Mouse (Mus musculus) stomach, embryonic 15.5 days (tissue): ENCODE results near the gene Gfpt1. TPM values are rescaled to one million over a fixed set of nuclear protein-coding genes. Genes with fewer than 3 reads are reported as not detected.
"Not testable (repeated sequence)": the region's sequence is repeated elsewhere in the genome, so short reads cannot be mapped to it uniquely, and the experiment has no call there.

Experiments
- ATAC-seq: fragments of 200-750 bp; cut with Nextera tagmentation; 2 replicates; pipeline ENCODE4 v1.8.0; 2017; ENCODE audit warnings: low read depth, moderate number of reproducible peaks, moderate TSS enrichment; ENCODE audit not compliant: insufficient read depth, low FRiP score
- H3K27ac ChIP-seq: fragments of 300-500 bp; sonication (generic); 2 replicates; pipeline ENCODE4 v1.5.1; 2015; ENCODE audit warnings: mild to moderate bottlenecking, inconsistent platforms
- H3K27me3 ChIP-seq: fragments of 300-500 bp; sonication (generic); replicated peaks from 2 replicates; pipeline ENCODE4 v1.6.1; 2015; ENCODE audit warnings: inconsistent platforms
- H3K36me3 ChIP-seq: fragments of 300-500 bp; sonication (generic); 2 replicates; pipeline ENCODE4 v1.6.1; 2015; ENCODE audit warnings: inconsistent platforms
- H3K4me1 ChIP-seq: fragments of 300-500 bp; sonication (generic); 2 replicates; pipeline ENCODE4 v1.6.1; 2015; ENCODE audit warnings: inconsistent platforms
- H3K4me2 ChIP-seq: fragments of 300-500 bp; sonication (generic); 2 replicates; pipeline ENCODE4 v1.6.1; 2015; ENCODE audit warnings: mild to moderate bottlenecking, inconsistent platforms
- H3K4me3 ChIP-seq: fragments of 300-500 bp; sonication (generic); replicated peaks from 2 replicates; pipeline ENCODE4 v1.5.1; 2015; ENCODE audit warnings: inconsistent platforms
- H3K9ac ChIP-seq: fragments of 300-500 bp; sonication (generic); 2 replicates; pipeline ENCODE4 v1.6.1; 2015; ENCODE audit warnings: inconsistent platforms
- H3K9me3 ChIP-seq: fragments of 300-500 bp; sonication (generic); 2 replicates; pipeline ENCODE4 v1.6.1; 2016; ENCODE audit warnings: inconsistent platforms
- WGBS: fragments of 180-500 bp; shearing (Covaris S2); methylation state at CpG from one replicate; pipeline ENCODE4 v1.1.7; 2015; 5-methylcytosine and 5-hydroxymethylcytosine counted together
- polyA plus RNA-seq: library from polyadenylated mRNA; unstranded; fragments of >200 nt; fragmentation: Nextera tagmentation; extraction: Ambion mirVana; gene quantifications from 2 replicates; pipeline ENCODE4 v1.2.1, GENCODE M21; 2015

The Gfpt1 gene
- polyA plus RNA-seq, 1 experiment from 2014 or later: 24.8 TPM

DNA sequence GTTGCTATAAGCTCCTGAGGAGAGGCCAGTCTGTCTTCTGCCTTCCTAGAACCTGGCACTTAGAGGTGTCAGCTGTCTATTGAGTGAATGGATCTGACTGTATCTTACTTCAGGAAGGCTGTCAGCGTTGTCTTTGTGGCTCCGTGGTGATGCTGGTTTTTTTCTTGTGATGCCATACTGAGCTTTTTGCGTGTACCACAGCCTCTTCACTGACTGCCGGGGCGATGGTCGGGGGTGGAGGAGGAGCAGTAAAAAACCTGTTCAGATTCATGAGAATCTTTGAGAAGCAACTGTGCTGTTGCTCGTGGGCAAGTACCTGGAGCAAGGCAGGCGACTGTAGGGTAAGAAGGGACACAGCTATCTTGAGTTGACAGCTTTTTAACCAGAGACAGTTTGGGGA is 23.8 kb upstream of the Gfpt1 start:
- 92% methylated on average over 8 of the region's 8 CpGs for WGBS
- ATAC-seq: no peak
- no peak overlapping the region for H3K4me3 ChIP-seq
- H3K4me1 ChIP-seq: no peaks in the 10 kb centered on the region
- H3K9me3 ChIP-seq: no peaks in the 10 kb centered on the region
- no peak overlapping the region for H3K4me2 ChIP-seq
- peaks cover 51% of the 10 kb centered on the region for H3K36me3 ChIP-seq
- H3K9ac ChIP-seq: no peak overlapping the region
- no peak overlapping the region for H3K27ac ChIP-seq
- H3K27me3 ChIP-seq: no peaks in the 10 kb centered on the region

DNA sequence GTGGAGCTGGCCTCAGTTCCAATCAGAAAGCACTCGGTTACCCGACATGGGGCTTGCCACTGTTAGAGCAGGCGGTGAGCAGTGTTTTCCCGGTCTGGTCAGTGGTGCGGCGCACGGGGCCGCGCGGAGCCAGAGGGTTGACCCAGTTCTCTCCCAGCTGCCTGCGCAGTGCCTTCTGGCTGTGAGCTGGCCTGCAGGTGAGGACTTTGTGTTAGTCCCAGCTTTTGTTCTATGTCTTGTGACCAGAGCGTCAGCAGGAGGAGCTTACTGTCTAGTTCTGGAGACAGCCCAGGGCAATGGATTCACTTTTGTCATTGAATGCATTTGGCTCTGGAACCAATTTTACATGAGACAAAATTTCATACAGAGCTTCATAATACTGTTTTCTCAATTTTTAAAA is 20.9 kb upstream of the Gfpt1 start:
- no peak overlapping the region for H3K4me3 ChIP-seq
- no peak overlapping the region for H3K4me2 ChIP-seq
- no peaks in the 10 kb centered on the region for H3K27me3 ChIP-seq
- H3K4me1 ChIP-seq: no peaks in the 10 kb centered on the region
- H3K27ac ChIP-seq: no peak overlapping the region
- no peaks in the 10 kb centered on the region for H3K9me3 ChIP-seq
- H3K36me3 ChIP-seq: peaks cover 58% of the 10 kb centered on the region
- ATAC-seq: no peak
- WGBS: 97% methylated on average over 12 of the region's 12 CpGs
- H3K9ac ChIP-seq: no peak overlapping the region

DNA sequence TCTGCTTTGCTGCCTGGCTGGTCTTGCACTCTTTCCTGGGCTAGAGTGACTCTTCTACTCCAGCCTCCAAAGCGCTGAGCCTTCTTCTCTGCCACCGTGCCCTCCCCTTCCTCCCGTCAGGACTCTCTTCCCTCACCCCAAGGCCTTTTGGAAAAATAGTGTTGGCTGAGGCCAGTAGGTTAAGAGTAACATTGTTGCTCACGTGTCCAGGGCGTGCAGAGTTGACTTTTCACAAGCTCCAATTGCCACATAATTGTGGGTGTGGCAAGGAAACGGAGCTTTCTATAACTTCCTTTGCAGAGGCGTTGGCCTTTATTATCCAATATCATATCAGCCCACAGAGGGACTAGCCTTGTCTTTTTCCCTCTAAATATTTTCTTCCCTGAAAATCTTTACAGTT is 15.7 kb upstream of the Gfpt1 start:
- Histone ChIP-seq H3K4me2 (no peak overlapping the region), H3K4me1 (no peaks in the 10 kb centered on the region), H3K9ac (no peak overlapping the region), H3K4me3 (no peak overlapping the region), H3K9me3 (no peaks in the 10 kb centered on the region), H3K27me3 (no peaks in the 10 kb centered on the region), H3K27ac (no peak overlapping the region), H3K36me3 (peaks cover 18% of the 10 kb centered on the region)
- WGBS: 58% methylated on average over 7 of the region's 7 CpGs
- ATAC-seq: 0 out of 2 replicates have a peak, but pooled peaks have one; percentile 43

DNA sequence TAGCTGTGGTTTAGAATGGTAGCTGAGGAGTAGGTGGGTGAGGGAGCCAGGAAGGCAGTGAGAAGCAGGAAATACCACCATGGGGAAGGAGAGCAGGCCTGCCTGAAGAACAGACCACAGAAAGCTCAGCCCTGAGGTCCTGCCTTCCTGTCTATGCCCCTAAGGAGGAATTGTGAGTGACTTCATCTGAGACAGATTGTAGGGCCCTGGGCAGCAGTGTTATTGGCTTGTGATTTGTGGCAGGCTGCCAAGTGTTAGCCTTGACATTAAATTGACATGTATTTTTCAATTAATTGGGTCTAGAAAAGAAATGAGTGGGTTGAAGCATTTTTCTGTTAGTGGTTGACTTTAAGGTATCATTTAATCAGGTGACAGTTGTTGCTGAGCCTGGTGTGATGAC is 13.8 kb upstream of the Gfpt1 start:
- no peak overlapping the region for H3K9ac ChIP-seq
- no peaks in the 10 kb centered on the region for H3K27me3 ChIP-seq
- no peak for ATAC-seq
- no peak overlapping the region for H3K4me2 ChIP-seq
- H3K4me1 ChIP-seq: no peaks in the 10 kb centered on the region
- H3K9me3 ChIP-seq: no peaks in the 10 kb centered on the region
- H3K4me3 ChIP-seq: no peak overlapping the region
- H3K27ac ChIP-seq: no peak overlapping the region
- H3K36me3 ChIP-seq: 0 out of 2 replicates have a peak, but pooled peaks cover 6% of the 10 kb centered on the region

DNA sequence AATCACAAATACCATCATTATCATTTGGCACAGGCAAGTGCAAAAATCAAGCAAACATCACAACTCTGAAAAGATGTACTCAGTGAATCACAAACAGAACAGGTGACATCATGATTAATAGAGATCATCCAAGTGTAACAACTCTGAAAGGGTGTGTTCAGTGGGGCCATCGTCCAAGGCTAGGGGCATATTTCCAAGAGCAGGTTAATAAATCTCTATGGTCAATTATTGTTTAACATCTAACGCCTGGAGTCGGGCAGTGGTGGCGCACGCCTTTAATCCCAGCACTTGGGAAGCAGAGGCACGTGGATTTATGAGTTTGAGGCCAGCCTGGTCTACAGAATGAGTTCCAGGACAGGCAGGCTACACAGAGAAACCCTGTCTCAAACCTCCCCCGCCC is 11.3 kb upstream of the Gfpt1 start:
- H3K4me1 ChIP-seq, H3K4me2 ChIP-seq, H3K27me3 ChIP-seq, H3K4me3 ChIP-seq, H3K36me3 ChIP-seq, H3K9ac ChIP-seq, H3K9me3 ChIP-seq, H3K27ac ChIP-seq, ATAC-seq: not testable (repeated sequence)
- 59% methylated on average over 7 of the region's 7 CpGs for WGBS

DNA sequence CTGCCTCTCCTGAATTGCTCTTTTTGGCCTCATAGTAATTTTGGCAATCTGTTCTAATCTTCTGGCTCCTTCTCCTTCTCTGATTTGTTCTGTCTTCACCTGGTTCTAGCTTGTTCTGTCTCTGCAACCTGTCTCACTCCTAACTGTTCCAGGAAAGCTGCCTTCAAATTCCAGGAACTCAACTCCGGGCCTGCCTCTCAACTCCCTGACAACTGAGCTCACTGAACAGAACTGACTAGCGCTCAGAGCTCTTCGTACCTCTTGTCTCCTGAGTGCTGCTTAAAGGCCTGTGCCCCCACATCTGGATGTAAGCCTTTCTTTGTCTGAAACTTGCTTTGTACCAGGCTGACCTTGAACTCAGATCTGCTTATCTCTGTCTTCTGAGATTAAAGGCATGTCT is 10.2 kb upstream of the Gfpt1 start:
- Histone ChIP-seq H3K27me3 (no peaks in the 10 kb centered on the region), H3K36me3 (no peaks in the 10 kb centered on the region), H3K4me3 (no peak overlapping the region), H3K4me1 (no peaks in the 10 kb centered on the region), H3K27ac (no peak overlapping the region), H3K9me3 (no peaks in the 10 kb centered on the region), H3K4me2 (no peak overlapping the region), H3K9ac (no peak overlapping the region)
- WGBS: 77% methylated on average over 3 of the region's 3 CpGs
- ATAC-seq: no peak

DNA sequence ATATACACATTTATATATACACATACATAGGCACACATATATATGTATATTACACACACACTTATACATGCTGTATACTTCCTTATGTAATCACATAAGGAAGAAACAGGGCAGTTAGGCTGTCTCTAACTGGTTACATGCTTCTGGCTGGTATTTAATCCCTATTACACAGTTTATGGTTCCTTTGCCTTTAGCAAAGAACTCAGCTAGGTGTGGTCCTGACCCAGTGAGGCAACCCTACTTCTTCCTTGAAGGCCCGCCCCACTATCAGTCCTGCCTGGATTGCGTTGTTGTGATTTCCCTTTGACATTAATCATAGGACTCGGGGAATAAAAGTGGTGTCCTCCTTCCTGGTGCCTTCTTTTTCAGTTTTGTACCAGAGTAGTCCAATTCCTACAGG is 8.3 kb upstream of the Gfpt1 start:
- Histone ChIP-seq H3K4me1 (no peaks in the 10 kb centered on the region), H3K9ac (no peak overlapping the region), H3K27me3 (no peaks in the 10 kb centered on the region), H3K4me2 (no peak overlapping the region), H3K27ac (no peak overlapping the region), H3K36me3 (no peaks in the 10 kb centered on the region), H3K4me3 (no peak overlapping the region), H3K9me3 (no peaks in the 10 kb centered on the region)
- 63% methylated on average over 3 of the region's 3 CpGs for WGBS
- ATAC-seq: no peak

DNA sequence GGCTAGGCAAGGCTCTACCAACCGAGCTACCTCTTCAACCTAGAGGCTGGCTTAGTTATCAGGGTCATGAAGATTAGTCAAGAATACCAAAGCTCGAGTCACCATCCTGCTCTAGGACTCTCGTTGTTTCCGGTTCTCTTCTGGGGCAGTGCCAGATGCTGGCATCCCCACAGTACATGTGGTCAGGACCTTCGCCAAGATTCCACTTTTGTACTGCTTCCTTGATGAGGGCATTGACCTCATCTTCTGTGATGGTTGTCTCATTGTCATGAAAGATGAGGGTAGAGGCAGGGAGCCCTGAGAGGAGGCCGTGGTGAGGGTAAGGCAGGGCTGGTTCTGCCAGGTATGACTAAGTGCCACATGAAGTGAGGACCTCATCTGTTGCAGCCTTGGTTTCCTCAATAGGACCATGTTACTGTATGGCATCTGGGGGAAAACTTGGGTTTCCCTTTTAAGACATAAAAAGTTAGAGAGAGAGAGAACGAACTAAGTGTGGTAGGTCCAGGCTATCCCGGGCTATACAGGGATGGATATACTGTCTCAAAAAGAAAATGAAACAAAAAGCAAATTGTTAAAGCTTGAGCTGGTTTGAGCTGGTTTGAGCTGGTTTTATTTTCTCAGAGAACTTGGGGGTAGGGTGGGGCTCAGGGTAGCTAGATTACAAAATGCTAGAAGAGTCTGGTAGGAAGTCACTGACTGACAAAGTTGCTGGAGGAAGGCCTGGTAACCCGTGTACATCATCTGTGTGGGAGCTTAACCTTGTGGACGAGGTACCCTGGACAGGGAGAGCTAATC is 4.6 kb upstream of the Gfpt1 start:
- Histone ChIP-seq H3K4me3 (no peak overlapping the region), H3K27ac (no peak overlapping the region), H3K36me3 (no peaks in the 10 kb centered on the region), H3K9me3 (no peaks in the 10 kb centered on the region), H3K27me3 (no peaks in the 10 kb centered on the region), H3K4me1 (no peaks in the 10 kb centered on the region), H3K9ac (no peak overlapping the region), H3K4me2 (no peak overlapping the region)
- ATAC-seq: no peak
- WGBS: 82% methylated on average over 10 of the region's 10 CpGs

DNA sequence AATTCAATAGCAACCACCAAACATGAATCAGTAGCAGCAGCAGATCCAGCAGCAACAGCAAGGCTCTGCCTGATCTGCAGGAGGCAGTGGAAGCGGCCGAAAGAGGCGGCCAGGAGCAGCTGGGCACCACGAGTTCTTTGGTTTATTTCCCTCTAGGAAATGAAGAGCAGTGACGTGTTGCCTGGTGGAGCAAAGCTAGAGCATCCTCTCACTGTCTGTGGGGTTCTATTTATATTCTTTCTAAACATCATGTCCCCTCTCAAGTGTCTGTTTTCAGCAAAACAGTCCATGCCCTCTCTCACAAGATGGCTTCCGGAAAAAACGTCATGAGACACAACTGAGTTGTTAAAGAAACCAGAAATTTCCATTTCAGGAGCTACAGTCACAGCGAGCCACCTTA is 3.5 kb upstream of the Gfpt1 start:
- H3K36me3 ChIP-seq: no peaks in the 10 kb centered on the region
- H3K4me3 ChIP-seq: no peak overlapping the region
- H3K4me1 ChIP-seq: peaks cover 7% of the 10 kb centered on the region
- WGBS: 83% methylated on average over 8 of the region's 8 CpGs
- no peak overlapping the region for H3K9ac ChIP-seq
- no peak overlapping the region for H3K4me2 ChIP-seq
- no peak for ATAC-seq
- no peaks in the 10 kb centered on the region for H3K27me3 ChIP-seq
- H3K27ac ChIP-seq: no peak overlapping the region
- no peaks in the 10 kb centered on the region for H3K9me3 ChIP-seq

DNA sequence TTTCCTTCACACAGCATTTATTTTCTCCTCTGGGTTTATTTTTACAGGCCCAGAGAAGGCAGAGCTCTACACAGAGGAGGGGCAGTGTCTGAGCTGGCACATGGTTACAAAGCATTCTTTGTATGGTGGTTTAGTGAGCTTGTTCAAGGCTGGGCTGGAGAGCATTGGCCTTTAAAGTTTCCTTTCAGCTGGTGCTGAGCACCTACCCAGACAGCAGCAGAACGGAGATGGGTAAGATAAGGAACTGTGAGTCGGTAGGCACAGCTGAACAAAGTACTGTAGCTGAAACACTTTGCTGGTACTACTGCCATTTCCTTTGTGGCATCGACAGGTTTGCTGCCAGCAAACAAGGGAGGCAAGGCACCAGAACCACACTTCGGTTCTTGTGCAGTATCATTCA is 1.7 kb upstream of the Gfpt1 start:
- Histone ChIP-seq H3K4me1 (peaks cover 7% of the 10 kb centered on the region), H3K4me2 (0 out of 2 replicates have a peak overlapping the region, but pooled peaks have one; percentile 9), H3K36me3 (no peaks in the 10 kb centered on the region), H3K27ac (peak overlapping the region; percentile 100), H3K4me3 (no peak overlapping the region), H3K27me3 (no peaks in the 10 kb centered on the region), H3K9me3 (no peaks in the 10 kb centered on the region), H3K9ac (no peak overlapping the region)
- no peak for ATAC-seq
- 67% methylated on average over 4 of the region's 4 CpGs for WGBS

DNA sequence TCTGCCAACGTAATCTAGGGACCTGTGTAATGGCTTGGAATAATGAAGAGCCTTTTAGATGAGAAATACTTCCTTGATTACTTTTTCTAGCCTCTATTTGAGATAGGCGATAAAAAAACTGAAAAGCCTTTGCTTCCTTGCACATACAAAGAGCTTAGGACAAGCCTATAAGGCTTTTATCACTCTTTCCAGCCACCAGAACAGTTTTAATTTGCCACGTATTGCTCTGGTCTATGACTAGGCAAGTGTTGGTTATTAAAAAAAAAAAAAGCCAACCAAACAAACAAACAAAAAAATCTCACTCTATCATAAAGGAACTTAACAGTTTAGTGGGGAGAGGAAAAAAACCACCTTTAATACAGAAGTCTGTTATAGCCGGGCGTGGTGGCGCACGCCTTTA is 1.2 kb upstream of the Gfpt1 start:
- H3K9ac ChIP-seq: no peak overlapping the region
- no peaks in the 10 kb centered on the region for H3K36me3 ChIP-seq
- ATAC-seq: no peak
- H3K4me2 ChIP-seq: peak overlapping the region; percentile 66
- 83% methylated on average over 7 of the region's 7 CpGs for whole genome bisulfite sequencing
- no peak overlapping the region for H3K4me3 ChIP-seq
- peak overlapping the region; percentile 100 for H3K27ac ChIP-seq
- peaks cover 7% of the 10 kb centered on the region for H3K4me1 ChIP-seq
- H3K9me3 ChIP-seq: no peaks in the 10 kb centered on the region
- H3K27me3 ChIP-seq: no peaks in the 10 kb centered on the region

DNA sequence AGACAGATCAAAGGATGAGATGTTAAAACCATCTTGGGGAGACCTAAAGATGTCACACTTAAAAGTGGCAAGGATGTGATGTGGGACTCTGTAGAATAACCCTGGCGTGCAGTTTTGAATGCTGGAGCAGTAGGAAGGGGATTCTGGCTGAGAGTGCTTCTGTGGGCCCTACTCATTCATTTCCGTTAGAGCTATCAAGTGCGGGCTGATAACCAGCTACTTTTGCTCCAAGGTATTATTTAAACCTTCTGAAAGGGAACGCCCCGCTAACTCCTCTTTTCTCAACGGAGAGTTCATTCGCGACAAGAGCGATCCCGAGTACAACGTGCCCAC is 676 bp upstream of the Gfpt1 start:
- H3K9me3 ChIP-seq: no peaks in the 10 kb centered on the region
- ATAC-seq: no peak
- H3K36me3 ChIP-seq: no peaks in the 10 kb centered on the region
- peak overlapping the region; percentile 82 for H3K4me3 ChIP-seq
- WGBS: under 1% methylated on average over 11 of the region's 11 CpGs
- H3K27me3 ChIP-seq: no peaks in the 10 kb centered on the region
- H3K4me2 ChIP-seq: peak overlapping the region; percentile 66
- H3K9ac ChIP-seq: peak overlapping the region; percentile 60; the same call in 1 of the 2 replicates
- peaks cover 7% of the 10 kb centered on the region for H3K4me1 ChIP-seq
- peak overlapping the region; percentile 100 for H3K27ac ChIP-seq

DNA sequence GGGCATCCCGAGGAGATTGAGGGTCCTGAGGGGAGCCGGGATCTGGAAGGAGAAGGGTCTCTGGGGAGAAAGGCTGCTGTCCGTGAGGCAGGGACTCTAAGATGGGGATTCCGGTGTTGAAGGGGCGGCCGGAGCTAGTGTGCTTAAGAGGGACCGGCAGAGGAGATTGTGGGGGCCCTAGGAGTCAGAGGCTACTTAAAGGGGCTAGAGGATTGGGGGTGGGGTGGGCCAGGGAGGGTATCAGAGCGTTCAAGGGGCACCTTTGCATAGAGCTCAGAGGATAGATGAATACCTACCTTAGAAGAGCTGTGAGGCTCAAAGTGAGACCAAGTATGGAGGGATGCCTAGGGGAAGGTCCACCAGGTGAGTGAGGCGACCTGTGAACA is 478 bp downstream of the Gfpt1 start:
- Histone ChIP-seq H3K9me3 (no peaks in the 10 kb centered on the region), H3K27ac (peak overlapping the region; percentile 88), H3K4me3 (peak overlapping the region; percentile 82), H3K36me3 (no peaks in the 10 kb centered on the region), H3K9ac (peak overlapping the region; percentile 86), H3K4me1 (peaks cover 7% of the 10 kb centered on the region), H3K27me3 (no peaks in the 10 kb centered on the region), H3K4me2 (peak overlapping the region; percentile 64)
- WGBS: 1% methylated on average over 9 of the region's 9 CpGs
- no peak for ATAC-seq
